Mouse (Mus musculus): ENCODE data around the gene Gga3.
A peak's percentile ranks its signal among the peaks of the same experiment; 100 is the strongest.

Gga3 gene

GRCm38 (mm10) chr11:115630532-115631504 is 27.0 kb upstream of the Gga3 start:
- DNase-seq, result no peak

GRCm38 (mm10) chr11:115629734-115630531 is 26.1 kb upstream of the Gga3 start:
- DNase-seq, result no peak

GRCm38 (mm10) chr11:115628465-115629101 is 24.7 kb upstream of the Gga3 start:
- no peak for DNase-seq

GRCm38 (mm10) chr11:115627705-115628464 is 24.0 kb upstream of the Gga3 start, which contains the start of gene Slc25a19:
TSS of gene Slc25a19 (minus strand) at chr11:115628295.
- DNase-seq, result peak; percentile 100

- no peak for DNase-seq
Observed at GRCm38 (mm10) chr11:115626824-115627616, 23.2 kb upstream of the Gga3 start.

- DNase-seq, result no peak
Observed at GRCm38 (mm10) chr11:115625877-115626276, 22.0 kb upstream of the Gga3 start.

GRCm38 (mm10) chr11:115623487-115624070 is 19.7 kb upstream of the Gga3 start:
- DNase-seq, result no peak

GRCm38 (mm10) chr11:115619949-115620348 is 16.1 kb upstream of the Gga3 start:
- DNase-seq, result no peak

GRCm38 (mm10) chr11:115618732-115619516 is 15.1 kb upstream of the Gga3 start:
- DNase-seq, result no peak

GRCm38 (mm10) chr11:115618001-115618400 is 14.2 kb upstream of the Gga3 start:
- no peak for DNase-seq

- DNase-seq, result no peak
Observed at GRCm38 (mm10) chr11:115616893-115617292, 13.0 kb upstream of the Gga3 start.

GRCm38 (mm10) chr11:115616371-115616770 is 12.5 kb upstream of the Gga3 start:
- no peak for DNase-seq

GRCm38 (mm10) chr11:115615875-115616274 is 12.0 kb upstream of the Gga3 start:
- no peak for DNase-seq

GRCm38 (mm10) chr11:115615108-115615825 is 11.4 kb upstream of the Gga3 start:
- DNase-seq, result no peak

GRCm38 (mm10) chr11:115614346-115615107 is 10.7 kb upstream of the Gga3 start:
- DNase-seq, result no peak

- DNase-seq, result no peak
Observed at GRCm38 (mm10) chr11:115613138-115613945, 9.5 kb upstream of the Gga3 start.

- peak; percentile 75 for DNase-seq
Observed at GRCm38 (mm10) chr11:115612410-115613137, 8.7 kb upstream of the Gga3 start, which contains the start of gene Mif4gd. TSS of gene Mif4gd (minus strand) at chr11:115612969.

All from right cerebral cortex, adult 18-20 months (tissue).